Mouse (Mus musculus) kidney, postnatal 10 days (tissue): ENCODE results near the gene Btbd16.

Experiments
- DNase-seq: peaks from one replicate; pipeline ENCODE4 v3.0.0; 2021; ENCODE audit warnings: mixed read lengths

Btbd16 gene

GRCm38 (mm10) chr7:130773914-130774630, at the start of gene Btbd16:
TSS of gene Btbd16 (plus strand) at chr7:130774069.
- no peak for DNase-seq

- no peak for DNase-seq
These were observed 47.7 kb upstream of the Btbd16 start for GRCm38 (mm10) chr7:130726185-130726584.

GRCm38 (mm10) chr7:130726724-130727422, 47.0 kb upstream of the Btbd16 start:
- DNase-seq: peak; percentile 41

- no peak for DNase-seq
These were observed 46.3 kb upstream of the Btbd16 start for GRCm38 (mm10) chr7:130727560-130727959.

- no peak for DNase-seq
These were observed 42.1 kb upstream of the Btbd16 start for GRCm38 (mm10) chr7:130731792-130732191.

GRCm38 (mm10) chr7:130732908-130733307, 41.0 kb upstream of the Btbd16 start:
- DNase-seq: peak; percentile 31

- no peak for DNase-seq
These were observed 40.4 kb upstream of the Btbd16 start for GRCm38 (mm10) chr7:130733423-130733822.

GRCm38 (mm10) chr7:130734195-130734787, 39.6 kb upstream of the Btbd16 start:
- DNase-seq: no peak

GRCm38 (mm10) chr7:130741099-130741498, 32.8 kb upstream of the Btbd16 start:
- DNase-seq: no peak

- DNase-seq: no peak
These were observed 30.4 kb upstream of the Btbd16 start for GRCm38 (mm10) chr7:130743239-130744025.

- DNase-seq: no peak
These were observed 24.7 kb upstream of the Btbd16 start for GRCm38 (mm10) chr7:130749165-130749564.

- no peak for DNase-seq
These were observed 22.9 kb upstream of the Btbd16 start for GRCm38 (mm10) chr7:130750752-130751490.

GRCm38 (mm10) chr7:130751678-130752077, 22.2 kb upstream of the Btbd16 start:
- DNase-seq: no peak

- peak; percentile 52 for DNase-seq
These were observed 19.1 kb upstream of the Btbd16 start for GRCm38 (mm10) chr7:130754790-130755189.

- no peak for DNase-seq
These were observed 17.5 kb upstream of the Btbd16 start for GRCm38 (mm10) chr7:130756343-130756835.

GRCm38 (mm10) chr7:130757326-130757865, 16.5 kb upstream of the Btbd16 start:
- no peak for DNase-seq

- DNase-seq: peak; percentile 80
These were observed 11.6 kb upstream of the Btbd16 start for GRCm38 (mm10) chr7:130762071-130762897.

GRCm38 (mm10) chr7:130764160-130764559, 9.7 kb upstream of the Btbd16 start:
- DNase-seq: no peak

GRCm38 (mm10) chr7:130766411-130767170, 7.3 kb upstream of the Btbd16 start:
- no peak for DNase-seq

GRCm38 (mm10) chr7:130768151-130768550, 5.7 kb upstream of the Btbd16 start:
- DNase-seq: no peak
